Mouse (Mus musculus): ENCODE measurements around the gene Pde1c.

The Pde1c gene

DNA sequence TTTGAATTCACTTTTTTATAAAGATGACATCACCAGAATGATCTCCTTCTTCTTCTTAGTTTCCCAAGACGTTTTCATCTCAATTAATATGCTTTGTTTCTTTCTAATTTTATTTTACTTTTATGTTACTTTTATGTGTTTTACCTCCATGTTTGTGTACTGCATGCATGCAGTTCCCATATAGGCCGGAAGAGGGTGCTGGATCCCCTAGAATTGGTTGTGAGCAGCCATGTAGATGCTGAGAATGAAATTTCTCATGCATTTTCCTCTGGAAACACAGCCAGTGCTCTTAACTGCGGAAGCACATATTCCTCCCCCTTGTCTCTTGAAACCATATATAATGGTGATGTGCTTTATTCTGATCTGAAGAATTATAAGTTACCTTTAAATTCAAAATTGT, 110.8 kb downstream of the Pde1c start:
- no peak for ATAC-seq (ENCODE audit: insufficient number of reproducible peaks, low FRiP score, low TSS enrichment)

DNA sequence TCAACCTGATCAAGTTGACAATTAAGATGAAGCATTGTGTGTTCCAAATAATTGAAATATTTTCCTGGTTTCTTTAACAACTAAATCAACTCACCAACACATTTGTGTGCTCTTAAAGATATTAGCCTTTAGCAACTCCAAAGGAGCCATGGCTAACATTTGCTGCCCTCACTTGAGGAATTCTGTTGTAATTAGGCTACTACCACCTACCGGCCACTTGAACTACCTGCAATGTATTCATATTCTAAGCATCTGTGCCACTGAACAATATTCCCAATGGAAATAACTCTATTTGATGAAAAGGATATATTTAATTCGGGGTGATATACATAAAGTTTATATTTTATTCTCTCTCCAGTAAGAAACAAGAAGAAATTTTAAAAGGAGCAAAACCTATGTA, 121.0 kb downstream of the Pde1c start:
- ATAC-seq (ENCODE audit: insufficient number of reproducible peaks, low FRiP score, low TSS enrichment) = 0 out of 2 replicates have a peak, but pooled peaks have one; percentile 56

DNA sequence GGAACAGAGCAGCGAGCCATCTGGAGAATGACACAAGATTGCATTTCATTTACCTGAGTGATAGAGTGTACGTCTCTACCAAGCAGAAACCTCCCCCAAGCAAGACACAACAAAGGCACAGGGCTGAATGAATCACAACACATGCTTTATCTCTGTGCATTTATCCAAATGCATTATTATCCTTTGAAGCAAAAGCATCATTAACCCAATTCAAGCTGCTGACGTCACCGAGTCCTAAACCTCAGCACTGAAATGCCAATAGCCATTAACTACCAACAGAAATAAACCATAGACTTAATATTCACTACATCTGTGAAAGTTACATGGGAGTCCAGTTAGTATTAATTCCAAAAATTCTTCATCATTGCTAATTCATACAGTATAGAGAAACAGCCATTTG, 127.4 kb downstream of the Pde1c start:
- ATAC-seq (ENCODE audit: insufficient number of reproducible peaks, low FRiP score, low TSS enrichment) = no peak

DNA sequence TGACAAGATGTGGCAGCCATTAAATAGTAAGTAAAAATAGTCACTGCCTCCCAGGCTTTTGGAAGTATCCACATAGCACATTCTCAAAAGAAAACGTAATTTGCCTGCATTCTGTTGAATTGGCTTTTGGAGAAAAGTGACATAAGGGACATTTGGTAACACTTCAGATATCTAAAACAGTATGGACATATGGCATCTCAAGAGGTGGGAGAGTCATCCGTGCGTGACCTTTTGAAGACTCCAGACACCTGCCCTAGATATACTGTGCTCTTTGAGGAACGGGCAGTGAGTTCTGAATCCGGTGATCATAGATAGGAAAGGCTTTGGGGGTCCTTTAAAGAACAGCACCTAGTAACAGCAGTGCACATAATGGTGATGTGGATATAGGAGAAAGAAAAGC, 143.1 kb downstream of the Pde1c start:
- ATAC-seq (ENCODE audit: insufficient number of reproducible peaks, low FRiP score, low TSS enrichment) = peak; percentile 94

DNA sequence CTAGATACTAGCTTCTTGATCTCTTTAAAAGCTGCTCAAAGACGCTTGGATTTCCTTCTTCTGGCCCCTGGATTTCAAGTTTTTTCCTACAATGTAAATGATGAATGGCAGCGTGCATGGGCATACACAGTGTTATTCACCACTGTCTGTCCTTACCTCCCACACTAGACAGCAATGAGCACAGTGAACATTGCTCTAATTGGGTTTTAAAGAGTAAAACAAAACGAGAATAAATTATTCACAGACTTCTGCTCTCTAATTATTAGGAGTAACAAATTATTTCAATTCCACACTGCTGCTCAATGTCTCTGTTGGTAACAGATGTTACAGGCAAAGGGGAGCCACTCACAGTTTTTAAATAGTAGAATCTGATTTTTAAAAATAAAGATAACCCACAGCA, 146.0 kb downstream of the Pde1c start:
- no peak for ATAC-seq (ENCODE audit: insufficient number of reproducible peaks, low FRiP score, low TSS enrichment)

DNA sequence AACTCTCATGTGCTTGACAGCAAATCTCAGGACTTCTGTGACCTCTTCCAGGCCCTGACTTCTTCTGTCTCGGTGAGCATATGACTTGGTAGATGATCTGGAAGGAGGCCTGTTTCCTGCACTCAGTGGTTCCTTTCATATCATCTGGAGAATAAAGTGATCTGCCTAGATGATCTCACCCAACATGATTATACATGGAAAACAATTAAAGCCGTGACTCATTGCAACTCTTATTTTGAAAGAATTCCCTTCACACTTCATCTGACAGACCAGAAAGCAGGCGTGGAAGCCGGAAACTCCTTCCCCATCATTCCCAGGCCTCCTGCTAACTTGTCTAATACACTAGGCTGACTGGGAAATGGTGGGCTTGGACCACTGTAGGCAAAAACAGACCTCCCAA, 152.7 kb downstream of the Pde1c start:
- no peak for ATAC-seq (ENCODE audit: insufficient number of reproducible peaks, low FRiP score, low TSS enrichment)

DNA sequence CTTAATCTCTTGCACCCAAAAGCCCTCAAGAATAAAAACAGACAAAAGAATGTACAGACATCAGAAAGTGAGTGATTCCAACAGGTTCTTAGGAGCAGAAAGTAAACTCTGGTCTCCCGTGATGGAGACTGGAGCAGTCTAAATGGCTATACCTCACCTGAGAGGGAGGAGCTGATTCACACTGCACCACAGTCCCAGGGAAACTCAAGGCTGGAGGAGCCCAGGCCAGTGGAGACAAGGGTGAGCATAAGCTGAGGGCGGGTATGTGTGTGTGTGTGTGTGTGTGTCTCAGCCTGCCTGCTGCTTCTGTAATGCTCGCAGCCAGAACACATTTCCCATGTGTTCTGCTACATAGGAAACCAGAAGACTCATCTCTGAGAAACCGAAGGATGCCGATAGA, 179.7 kb downstream of the Pde1c start:
- no peak for ATAC-seq (ENCODE audit: insufficient number of reproducible peaks, low FRiP score, low TSS enrichment)

DNA sequence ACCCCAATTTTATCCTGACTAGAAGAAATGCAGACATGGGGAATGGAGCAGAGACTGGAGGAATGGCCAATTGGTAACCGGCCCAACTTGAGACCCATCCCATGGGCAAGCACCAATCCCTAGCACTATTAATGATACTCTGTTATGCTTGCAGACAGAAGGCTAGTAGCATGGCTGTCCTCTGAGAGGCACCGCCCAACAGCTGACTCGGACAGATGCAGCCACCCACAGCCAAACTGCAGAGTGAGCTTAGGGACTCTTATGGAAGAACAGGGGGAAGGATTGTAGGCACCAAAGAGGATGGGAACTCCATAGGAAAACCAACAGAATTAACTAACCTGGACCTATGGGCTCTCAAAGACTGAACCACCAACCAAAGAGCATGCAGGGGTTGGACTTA, 192.5 kb downstream of the Pde1c start:
- ATAC-seq (ENCODE audit: insufficient number of reproducible peaks, low FRiP score, low TSS enrichment) = no peak

DNA sequence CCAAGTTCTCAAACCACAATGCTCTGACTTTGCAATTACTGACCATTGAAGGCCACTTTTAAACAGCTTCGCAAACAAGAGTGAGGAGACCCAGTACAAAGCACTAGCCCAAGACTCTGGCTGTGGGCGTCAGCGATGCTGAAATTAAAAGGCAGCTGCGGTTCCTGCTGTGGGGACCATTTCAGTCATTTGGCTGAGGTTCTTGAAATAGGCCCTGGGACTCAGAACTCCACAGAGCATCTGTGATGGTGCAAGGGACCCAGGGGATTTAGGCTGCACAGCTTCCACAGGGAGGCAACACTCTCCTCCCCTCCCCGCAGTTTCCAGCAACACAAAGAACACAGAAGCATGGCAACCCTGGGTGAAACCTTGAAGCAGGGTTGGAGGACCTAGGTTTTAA, 194.7 kb downstream of the Pde1c start:
- no peak for ATAC-seq (ENCODE audit: insufficient number of reproducible peaks, low FRiP score, low TSS enrichment)

DNA sequence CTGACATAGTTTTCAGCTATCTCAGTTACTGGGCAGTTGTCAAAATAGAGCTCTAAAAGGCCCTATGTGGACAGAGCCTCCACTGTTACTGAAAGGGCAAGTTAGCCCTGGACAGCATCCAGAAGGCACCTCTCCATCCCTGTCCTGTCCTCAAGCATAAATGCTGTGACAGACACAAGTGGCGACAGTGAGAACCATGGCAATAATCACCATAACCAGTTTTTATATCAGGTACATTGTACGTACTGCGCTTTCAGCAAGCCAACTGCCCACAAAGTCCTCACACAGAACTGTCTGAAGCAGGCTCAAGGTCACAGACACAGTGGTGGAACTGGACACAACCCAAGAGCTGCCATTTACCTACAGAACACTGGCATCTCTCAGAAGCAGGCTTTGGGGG, 195.2 kb downstream of the Pde1c start:
- ATAC-seq (ENCODE audit: insufficient number of reproducible peaks, low FRiP score, low TSS enrichment) = 0 out of 2 replicates have a peak, but pooled peaks have one; percentile 7

DNA sequence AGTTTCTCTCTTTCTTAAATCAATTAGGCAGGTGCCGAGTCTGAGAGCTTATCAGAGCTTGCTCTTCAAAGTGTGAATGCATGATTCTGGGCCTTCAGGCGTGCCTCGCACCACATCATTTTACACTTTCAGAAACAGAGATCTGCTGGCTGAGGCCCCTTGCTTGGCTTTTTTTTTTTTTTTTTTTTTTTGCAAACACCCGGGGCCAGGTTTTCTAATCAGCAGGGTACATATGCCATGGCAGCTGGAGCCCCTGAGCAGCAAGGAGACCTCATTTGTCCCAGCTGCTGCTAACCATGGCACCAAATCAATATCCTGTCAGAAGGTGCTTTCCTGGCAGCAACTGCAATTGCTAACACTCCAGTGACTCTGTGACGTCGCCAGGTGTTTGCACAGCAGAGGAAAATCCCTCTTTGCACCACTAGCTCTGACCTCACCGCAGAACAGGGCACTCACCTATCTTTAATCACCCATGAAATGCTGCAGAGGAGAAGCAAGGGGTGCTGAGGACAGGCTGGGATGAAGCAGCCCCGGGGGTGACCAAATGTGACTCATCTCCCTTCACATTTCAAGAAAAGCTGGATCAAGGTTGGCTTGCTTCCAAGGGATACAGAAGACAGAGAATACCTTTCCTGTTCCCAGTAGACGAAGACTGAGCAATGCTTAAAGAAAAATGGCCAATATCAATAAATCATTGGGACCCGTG, 195.7 kb downstream of the Pde1c start:
- peak; percentile 41; the same call in 1 of the 2 replicates for ATAC-seq (ENCODE audit: insufficient number of reproducible peaks, low FRiP score, low TSS enrichment)

DNA sequence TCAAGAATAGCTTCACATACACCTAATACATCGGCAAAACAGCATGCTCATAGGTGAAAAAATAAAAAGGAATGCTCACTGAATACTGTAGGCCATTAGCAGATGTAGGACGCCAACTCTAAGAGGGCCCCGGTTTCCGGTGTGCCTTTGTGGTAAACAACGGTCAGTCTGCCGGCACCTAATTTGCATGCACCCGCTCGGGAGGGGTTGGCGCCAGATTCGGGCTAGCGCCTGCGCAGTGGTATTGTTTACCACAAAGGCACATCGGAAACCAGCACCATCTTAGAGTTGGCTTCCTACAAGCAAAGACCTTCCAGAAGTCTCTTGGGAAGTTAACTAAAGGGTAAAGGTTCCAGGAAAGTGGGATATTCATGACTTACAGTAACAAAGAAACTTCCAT, 199.4 kb downstream of the Pde1c start:
- ATAC-seq (ENCODE audit: insufficient number of reproducible peaks, low FRiP score, low TSS enrichment) = no peak

DNA sequence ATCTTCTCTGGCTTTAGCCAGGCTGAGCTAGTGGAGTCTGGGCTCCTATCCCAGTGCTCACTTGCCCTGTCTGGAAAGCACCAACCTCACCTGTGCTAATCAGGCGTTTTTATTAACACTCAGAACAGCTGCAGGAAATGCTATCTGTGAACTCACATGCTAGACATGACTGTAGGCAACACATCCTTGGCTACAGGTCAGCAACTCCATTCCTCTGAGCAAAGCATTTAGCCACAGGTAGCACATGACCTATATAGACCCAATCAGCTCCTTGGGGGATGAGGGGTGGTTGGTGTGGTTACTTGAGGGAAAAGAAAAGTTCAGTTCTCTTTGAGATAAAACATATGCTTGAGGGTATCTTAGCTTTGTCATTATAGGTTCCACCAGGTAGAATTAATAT, 200.8 kb downstream of the Pde1c start:
- ATAC-seq (ENCODE audit: insufficient number of reproducible peaks, low FRiP score, low TSS enrichment) = no peak

DNA sequence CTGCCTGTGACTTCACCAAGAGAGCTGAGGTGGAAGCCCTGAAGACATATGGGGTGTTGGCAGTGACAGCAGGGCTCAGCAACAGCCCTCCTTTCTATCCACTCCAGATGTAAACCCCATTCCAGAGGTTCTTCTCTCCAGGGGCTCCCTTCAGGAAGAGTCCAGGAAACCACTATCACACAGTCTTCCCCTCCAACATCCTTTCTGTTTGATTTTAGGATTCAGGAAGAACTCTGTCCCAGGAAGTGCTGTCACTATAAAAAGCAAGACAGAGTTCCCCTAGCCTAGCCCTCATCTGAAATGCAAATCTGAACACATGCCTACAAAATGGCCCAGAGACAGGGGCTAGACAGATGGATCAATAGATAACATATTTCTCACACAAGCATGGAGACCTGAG, 201.6 kb downstream of the Pde1c start:
- no peak for ATAC-seq (ENCODE audit: insufficient number of reproducible peaks, low FRiP score, low TSS enrichment)

DNA sequence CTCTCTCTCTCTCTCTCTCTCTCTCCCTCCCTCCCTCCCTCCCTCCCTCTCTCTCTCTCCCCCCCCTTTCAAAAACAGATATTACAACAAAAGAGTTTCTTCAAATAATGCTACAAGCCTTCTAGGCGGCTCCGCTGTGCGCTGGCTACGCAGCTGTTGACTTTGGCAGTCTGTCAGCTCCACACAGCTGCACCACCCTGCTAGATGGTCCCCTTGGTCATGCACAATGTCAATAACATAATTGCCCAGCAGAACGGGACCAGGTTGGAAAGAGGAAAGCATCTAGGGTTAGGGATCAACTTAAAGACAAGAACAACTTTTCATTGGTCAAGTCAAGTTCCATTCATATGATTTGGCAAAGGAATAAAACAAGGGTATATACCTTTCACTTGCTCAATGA, 206.3 kb downstream of the Pde1c start:
- no peak for ATAC-seq (ENCODE audit: insufficient number of reproducible peaks, low FRiP score, low TSS enrichment)

DNA sequence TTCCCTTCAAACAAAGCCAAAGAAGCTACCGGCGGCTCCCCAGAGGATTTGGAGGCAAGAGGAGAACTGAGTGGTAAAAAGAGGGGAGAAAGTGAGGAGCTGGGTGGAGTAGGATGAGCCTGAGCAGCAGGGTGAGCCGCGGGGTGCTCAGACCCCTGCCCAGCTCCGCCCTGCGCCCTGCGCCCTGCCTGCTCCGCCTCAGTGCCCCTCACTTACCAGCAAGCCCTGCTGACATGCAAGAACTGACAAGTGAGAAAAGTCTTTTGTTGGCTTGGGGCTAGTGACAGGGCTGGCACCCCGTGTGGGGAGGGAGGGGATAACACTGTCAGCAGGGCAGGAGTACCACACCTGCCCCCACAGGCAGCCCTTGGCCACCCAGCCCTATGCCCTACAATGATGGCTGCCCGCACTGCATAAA, 206.8 kb downstream of the Pde1c start:
- peak; percentile 78 for ATAC-seq (ENCODE audit: insufficient number of reproducible peaks, low FRiP score, low TSS enrichment)

DNA sequence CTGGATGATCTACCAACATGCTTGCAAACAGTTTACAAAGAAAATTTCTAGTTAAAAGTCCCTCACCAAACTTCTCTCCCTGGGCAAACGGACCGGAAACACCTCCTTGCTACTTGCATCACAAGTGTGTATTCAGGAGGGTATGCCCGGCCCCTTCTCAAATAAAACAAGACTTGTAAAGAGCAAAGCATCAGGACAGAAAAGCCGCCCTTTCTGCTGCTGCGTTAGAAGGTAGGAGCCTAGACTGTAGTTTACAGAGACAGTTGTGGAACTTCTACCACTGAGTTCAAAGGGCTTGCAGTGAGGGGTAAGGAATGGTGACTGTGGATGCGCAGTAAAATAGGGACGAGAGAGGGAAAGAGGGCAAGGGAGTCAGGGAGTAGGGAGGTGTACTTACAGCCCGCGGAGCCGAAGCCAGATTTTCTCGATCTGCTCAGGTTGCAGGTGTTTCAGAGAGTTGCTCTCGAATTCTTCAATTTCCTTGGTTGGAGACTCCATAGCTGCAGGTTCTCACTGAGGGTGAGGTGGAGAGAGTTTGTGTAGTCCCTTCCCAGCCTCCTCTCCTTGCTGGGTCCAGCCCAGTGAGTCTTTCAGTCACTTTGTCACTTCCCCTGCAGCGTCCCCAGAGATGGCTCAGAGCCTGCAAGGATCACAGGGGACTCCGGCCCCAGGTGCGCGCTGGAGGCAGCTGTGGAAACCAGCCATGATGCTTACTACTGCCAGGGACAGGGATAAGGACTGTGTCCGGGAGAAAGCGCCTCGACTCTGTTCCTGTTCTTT, 207.4 kb downstream of the Pde1c start:
- peak; percentile 56 for ATAC-seq (ENCODE audit: insufficient number of reproducible peaks, low FRiP score, low TSS enrichment)

DNA sequence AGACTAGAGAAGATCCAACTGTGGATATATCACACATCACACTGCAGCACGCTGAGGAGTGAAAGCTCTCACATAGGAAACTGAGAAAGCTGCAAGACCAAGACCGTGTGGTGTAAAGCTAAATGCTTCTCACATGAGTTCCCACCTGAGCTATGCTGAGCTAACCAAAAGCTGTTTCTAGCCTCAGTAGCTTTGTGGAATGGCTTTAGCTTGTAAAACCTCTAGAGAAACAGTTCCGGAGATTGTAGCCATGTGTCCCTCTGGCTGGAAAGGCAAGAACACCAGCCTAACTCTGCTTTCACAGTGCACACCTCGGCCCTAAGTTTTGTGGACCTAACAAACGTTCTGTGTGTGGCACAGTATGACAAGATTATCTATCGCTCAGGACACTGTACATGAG, 208.8 kb downstream of the Pde1c start:
- ATAC-seq (ENCODE audit: insufficient number of reproducible peaks, low FRiP score, low TSS enrichment) = no peak

DNA sequence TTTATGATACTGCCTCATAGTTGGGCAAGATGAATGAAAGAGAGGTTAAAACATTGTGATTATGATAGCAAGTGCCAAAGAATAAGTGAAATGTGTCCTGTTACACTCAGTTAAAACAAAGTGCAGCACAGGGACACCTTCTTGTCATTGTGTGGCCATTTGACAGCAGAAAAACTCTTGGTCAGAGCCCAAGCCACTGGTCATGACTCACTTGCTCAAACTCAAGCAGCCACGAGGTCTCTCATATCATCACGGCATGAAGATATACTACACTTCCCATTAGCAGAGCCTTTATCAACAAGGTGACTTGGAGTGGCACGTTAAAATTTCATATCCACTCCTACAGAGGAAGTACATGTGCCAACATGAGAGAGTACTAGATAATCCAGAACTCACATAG, 209.8 kb downstream of the Pde1c start:
- no peak for ATAC-seq (ENCODE audit: insufficient number of reproducible peaks, low FRiP score, low TSS enrichment)

DNA sequence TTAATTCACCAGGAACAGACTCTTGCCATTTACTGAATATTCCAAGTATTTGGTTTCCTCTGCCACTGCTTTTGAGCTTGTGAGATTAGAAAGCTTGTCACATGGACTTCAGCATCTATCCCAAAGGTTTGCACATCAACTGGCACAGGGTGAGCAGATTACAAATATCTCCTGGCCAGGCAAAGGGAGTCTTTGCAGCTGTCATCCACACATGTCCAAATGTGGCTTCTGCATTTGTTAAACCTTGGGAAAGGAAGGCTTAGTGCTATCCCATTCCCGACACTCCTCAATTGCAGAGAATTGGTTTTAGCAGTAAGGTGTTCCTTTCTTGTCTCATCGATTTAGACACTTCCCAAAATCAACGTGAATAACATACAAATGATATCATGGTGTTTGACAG, 221.7 kb downstream of the Pde1c start:
- ATAC-seq (ENCODE audit: insufficient number of reproducible peaks, low FRiP score, low TSS enrichment) = no peak

DNA sequence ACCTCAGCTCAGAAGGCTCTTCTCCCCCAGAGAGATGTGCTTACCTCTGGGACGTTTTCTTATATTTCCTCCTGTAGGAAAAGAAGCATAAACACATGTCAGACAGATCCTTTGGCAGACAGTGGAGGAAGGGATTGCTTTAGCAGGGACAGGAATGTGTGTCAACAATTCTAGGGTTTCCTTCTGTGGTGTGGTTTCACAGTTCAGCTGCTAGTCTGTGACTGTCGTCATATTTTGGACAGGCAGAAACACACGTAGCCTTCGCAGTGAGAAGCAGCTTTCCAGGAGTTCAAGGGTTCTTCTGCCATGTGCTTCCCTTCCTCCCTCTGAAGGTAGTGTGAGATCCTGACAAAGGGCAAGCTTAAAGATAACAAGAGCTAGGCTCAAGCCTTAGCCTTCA, 223.8 kb downstream of the Pde1c start:
- no peak for ATAC-seq (ENCODE audit: insufficient number of reproducible peaks, low FRiP score, low TSS enrichment)

DNA sequence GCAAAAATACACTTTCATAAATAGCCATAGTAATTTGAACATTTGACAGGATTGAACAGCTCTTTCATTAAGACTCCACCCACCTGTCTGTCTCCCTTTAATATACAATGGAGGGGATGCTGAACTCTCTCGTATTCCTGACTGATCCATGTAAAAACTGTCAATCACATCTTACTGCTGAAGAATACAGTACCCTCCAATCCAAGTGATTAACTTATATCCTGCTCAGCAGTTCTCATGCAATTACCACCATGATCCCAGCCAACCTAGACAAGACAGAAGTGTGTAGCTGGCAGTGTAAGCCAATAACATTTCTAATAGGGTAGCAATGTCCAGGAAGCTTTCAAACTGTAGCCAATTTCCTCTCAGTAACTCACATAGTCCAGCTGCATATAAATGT, 226.9 kb downstream of the Pde1c start:
- no peak for ATAC-seq (ENCODE audit: insufficient number of reproducible peaks, low FRiP score, low TSS enrichment)
